8 mouse cellular contexts compared by ENCODE assay signal in genomic region chr11:75422013-75422792, GRCm38 (mm10). TPM values are rescaled to one million over a fixed set of nuclear protein-coding genes. Genes with fewer than 3 reads are reported as not detected.
DNase-seq lines count a peak whose midpoint lies in the region; ATAC-seq and TF ChIP-seq lines count a peak whose summit lies in the region.

Gene Serpinf1 (minus strand): TSS chr11:75422701.

- TF ChIP-seq CTCF in cortical plate, adult 2 months (IDR thresholded peaks at IDR 0.05; ENCODE audit: extremely low read depth, insufficient read depth, low read length) = no peak

- no peak for DNase-seq in left cerebral cortex, adult 18-20 months (ENCODE audit: low spot score in 2 of 2)
- DNase-seq in left cerebral cortex, adult 9 months (ENCODE audit: low spot score in 2 of 2) = no peak
- no peak for DNase-seq in large intestine, adult 2 months (ENCODE audit: low read depth, low spot score)
- DNase-seq in right cerebral cortex, postnatal 25 days = no peak
- no peak for DNase-seq in cerebellum, postnatal 36 days

- H3K4me2 ChIP-seq in midbrain, embryonic 15.5 days = no peak within 1 kb of the TSS

- WGBS in large intestine, adult 2 months = 53% methylated on average over 10 of the region's 10 CpGs
- 59% methylated on average over 10 of the region's 10 CpGs for WGBS in midbrain, embryonic 15.5 days

- H3K4me1 ChIP-seq in cortical plate, adult 2 months (ENCODE audit: control insufficient read depth, insufficient read depth, low read length) = no peaks in the 10 kb centered on the region
- no peaks in the 10 kb centered on the region for H3K4me1 ChIP-seq in midbrain, embryonic 15.5 days

- ATAC-seq in granulocyte monocyte progenitor cell, adult 5-6 weeks (replicated peaks; ENCODE audit: poor library complexity, severe bottlenecking) = peak; percentile 70
- no peak for ATAC-seq in midbrain, embryonic 15.5 days (replicated peaks)

- TF ChIP-seq POLR2A in cortical plate, adult 2 months (IDR thresholded peaks at IDR 0.05; ENCODE audit: extremely low read depth, insufficient read depth, low read length) = no peak

- no peak within 1 kb of the TSS for H3K9ac ChIP-seq in midbrain, embryonic 15.5 days

- H3K27me3 ChIP-seq in midbrain, embryonic 15.5 days (replicated peaks) = no peaks in the 10 kb centered on the region

- no peak within 1 kb of the TSS for H3K27ac ChIP-seq in cortical plate, adult 2 months (ENCODE audit: insufficient read depth, low read length)
- H3K27ac ChIP-seq in midbrain, embryonic 15.5 days = no peak within 1 kb of the TSS

- no peak within 1 kb of the TSS for H3K4me3 ChIP-seq in cortical plate, adult 2 months (ENCODE audit: insufficient read depth, low read length)
- no peak within 1 kb of the TSS for H3K4me3 ChIP-seq in midbrain, embryonic 15.5 days

- no peaks in the 10 kb centered on the region for H3K9me3 ChIP-seq in midbrain, embryonic 15.5 days

- no peaks in the 10 kb centered on the region for H3K36me3 ChIP-seq in midbrain, embryonic 15.5 days (replicated peaks)

RNA-seq across cellular contexts. Expression of gene Serpinf1, which starts in this region (rescaled TPM):
- total RNA-seq in left cerebral cortex, adult 18-20 months (2021) = 10 to 100 TPM; 12.6 to 12.7 TPM
- polyA plus RNA-seq in cortical plate, adult 2 months (2012; rRNA removed) = 13.7 and 15.9 TPM in 2 replicates
- 117 and 157 TPM in 2 replicates for total RNA-seq in granulocyte monocyte progenitor cell, adult 5-6 weeks (2014; fragmentation: Nextera tagmentation)
- 77.7 and 84.8 TPM in 2 replicates for total RNA-seq in granulocyte monocyte progenitor cell, adult 5-6 weeks (2017)
- 12.0 and 12.7 TPM in 2 replicates for polyA plus RNA-seq in large intestine, adult 2 months (2012; rRNA removed)
- polyA plus RNA-seq in midbrain, embryonic 15.5 days (2015; fragmentation: Nextera tagmentation; extraction: Ambion mirVana) = 29.8 and 42.7 TPM in 2 replicates

Comparison
In these comparisons a context has a peak if more than half of its experiments do, and no peak if none do; other contexts are left out.
1. RNA of gene Serpinf1 (total RNA-seq): 77.7 to 157 TPM in granulocyte monocyte progenitor cell, adult 5-6 weeks; 12.6 to 12.7 TPM in left cerebral cortex, adult 18-20 months; every median in the first group is over 4 times any median in the second.